8 mouse cellular contexts compared by ENCODE assay signal in the genomic region with DNA sequence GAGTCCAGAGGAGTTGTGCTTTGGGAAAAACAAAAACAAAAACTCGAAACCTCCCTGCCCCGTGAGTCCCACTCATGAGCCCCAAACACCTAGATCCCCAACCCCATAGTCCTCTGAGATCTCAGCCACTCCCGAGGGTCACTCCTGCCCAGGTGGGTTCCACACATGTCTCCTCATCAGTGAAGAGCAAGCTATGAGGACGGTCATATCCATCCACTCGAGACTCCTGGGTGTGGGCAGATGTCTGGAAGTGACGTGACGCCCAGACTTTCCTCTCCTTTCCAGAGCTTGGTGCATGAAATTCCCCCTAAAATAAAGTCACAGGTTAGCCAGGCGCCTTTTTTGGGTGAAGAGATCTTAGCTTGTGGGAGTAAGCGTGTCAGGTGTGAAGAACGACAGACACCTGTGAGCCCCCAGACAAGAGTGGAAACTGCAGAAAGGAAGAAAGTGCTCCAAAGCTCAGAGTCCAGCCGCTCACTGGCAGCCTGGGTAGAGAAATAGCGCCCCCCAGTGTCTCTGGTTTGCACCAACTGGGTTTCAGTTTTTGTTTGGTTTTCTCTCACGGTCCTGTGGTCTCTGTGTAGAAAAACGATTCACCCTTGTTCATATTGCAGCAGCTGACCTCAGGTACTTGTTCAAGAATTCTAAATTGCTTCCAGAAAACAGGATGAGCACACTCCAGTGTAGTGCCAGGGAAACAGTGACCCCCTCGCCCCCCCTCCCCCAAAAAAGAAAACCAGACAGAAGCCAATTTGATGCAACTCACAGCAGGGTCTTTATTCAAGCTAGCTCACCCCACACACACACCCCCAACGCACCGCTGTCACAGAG.
DNase-seq lines count a peak whose midpoint lies in the region; ATAC-seq and TF ChIP-seq lines count a peak whose summit lies in the region.

No protein-coding gene starts in this region.

- H3K27me3 ChIP-seq in MEL (ENCODE audit: control insufficient read depth in 1 of 2, insufficient read depth in 2 of 2, low read length in 2 of 2): no peaks in the 10 kb centered on the region
- H3K27me3 ChIP-seq in forebrain, embryonic 12.5 days: no peaks in the 10 kb centered on the region
- H3K27me3 ChIP-seq in hindbrain, postnatal 0 days (ENCODE audit: insufficient read depth, low read length): no peaks in the 10 kb centered on the region
- no peaks in the 10 kb centered on the region for H3K27me3 ChIP-seq in midbrain, embryonic 11.5 days (ENCODE audit: control insufficient read depth, insufficient read depth, low read length)
- H3K27me3 ChIP-seq in testis, adult 2 months (ENCODE audit: control insufficient read depth, insufficient read depth, low read length): no peaks in the 10 kb centered on the region

- peak; percentile 54 to 77 (median 64) for TF ChIP-seq CTCF in MEL (IDR thresholded peaks at IDR 0.05 in 2 of 3, conservative IDR thresholded peaks at IDR 0.05 in 1 of 3; ENCODE audit: control insufficient read depth in 1 of 3, insufficient read depth in 1 of 3, low read depth in 2 of 3, low read length in 3 of 3, poor library complexity in 1 of 3, severe bottlenecking in 1 of 3)
- peak; percentile 82 for TF ChIP-seq CTCF in hindbrain, postnatal 0 days (IDR thresholded peaks at IDR 0.05; ENCODE audit: low read depth)
- peak; percentile 63; the same call in 1 of the 2 replicates for TF ChIP-seq CTCF in testis, adult 2 months (IDR thresholded peaks at IDR 0.05; ENCODE audit: control insufficient read depth, insufficient read depth, insufficient replicate concordance, low read depth, low read length)

- peaks cover 0 to 6% of the 10 kb centered on the region in 2 experiments; a peak in 2 of 4 replicates for H3K36me3 ChIP-seq in MEL (ENCODE audit: control insufficient read depth in 1 of 2, insufficient read depth in 2 of 2, low read length in 2 of 2)
- H3K36me3 ChIP-seq in forebrain, embryonic 12.5 days (replicated peaks): no peaks in the 10 kb centered on the region
- no peaks in the 10 kb centered on the region for H3K36me3 ChIP-seq in hindbrain, postnatal 0 days (ENCODE audit: insufficient read depth, low read length)
- H3K36me3 ChIP-seq in midbrain, embryonic 11.5 days (ENCODE audit: control insufficient read depth, insufficient read depth, low read length): no peaks in the 10 kb centered on the region
- no peaks in the 10 kb centered on the region for H3K36me3 ChIP-seq in testis, adult 2 months (ENCODE audit: control insufficient read depth, insufficient read depth, low read length)

- no peak overlapping the region for H3K27ac ChIP-seq in MEL (ENCODE audit: control insufficient read depth, low read depth, low read length)
- H3K27ac ChIP-seq in forebrain, embryonic 12.5 days: no peak overlapping the region
- H3K27ac ChIP-seq in hindbrain, postnatal 0 days: no peak overlapping the region
- H3K27ac ChIP-seq in midbrain, embryonic 11.5 days (ENCODE audit: low read depth, low read length): no peak overlapping the region
- no peak overlapping the region for H3K27ac ChIP-seq in testis, adult 2 months (ENCODE audit: control insufficient read depth, insufficient read depth, low read depth, low read length)

- H3K4me2 ChIP-seq in forebrain, embryonic 12.5 days: no peak overlapping the region
- H3K4me2 ChIP-seq in hindbrain, postnatal 0 days (ENCODE audit: low read depth, low read length): no peak overlapping the region
- H3K4me2 ChIP-seq in midbrain, embryonic 11.5 days: no peak overlapping the region

- 0 out of 2 replicates have a peak, but pooled peaks have one; percentile 17 for ATAC-seq in forebrain, embryonic 12.5 days (ENCODE audit: low FRiP score)
- ATAC-seq in hindbrain, postnatal 0 days: peak; percentile 60
- peak; percentile 31; the same call in 1 of the 2 replicates for ATAC-seq in midbrain, embryonic 11.5 days (ENCODE audit: low FRiP score)

- WGBS in forebrain, embryonic 12.5 days: 51% methylated on average over 17 of the region's 17 CpGs
- WGBS in hindbrain, postnatal 0 days: 45% methylated on average over 17 of the region's 17 CpGs
- 45% methylated on average over 17 of the region's 17 CpGs for WGBS in midbrain, embryonic 11.5 days

- H3K9ac ChIP-seq in MEL (ENCODE audit: control insufficient read depth, low read depth, low read length, poor library complexity, severe bottlenecking): peak overlapping the region; percentile 31; the same call in 1 of the 2 replicates
- no peak overlapping the region for H3K9ac ChIP-seq in forebrain, embryonic 12.5 days
- H3K9ac ChIP-seq in hindbrain, postnatal 0 days (replicated peaks; ENCODE audit: low read length): no peak overlapping the region
- H3K9ac ChIP-seq in midbrain, embryonic 11.5 days (ENCODE audit: low read length): no peak overlapping the region

- TF ChIP-seq POLR2A in MEL (IDR thresholded peaks at IDR 0.05; ENCODE audit: control insufficient read depth in 1 of 2, insufficient read depth in 1 of 2, low read depth in 1 of 2, low read length in 2 of 2, poor library complexity in 1 of 2): no peak
- TF ChIP-seq POLR2A in testis, adult 2 months (IDR thresholded peaks at IDR 0.05; ENCODE audit: control insufficient read depth, low read depth, low read length): no peak

- H3K9me3 ChIP-seq in MEL (replicated peaks; ENCODE audit: insufficient read depth, low read length): no peaks in the 10 kb centered on the region
- no peaks in the 10 kb centered on the region for H3K9me3 ChIP-seq in forebrain, embryonic 12.5 days
- no peaks in the 10 kb centered on the region for H3K9me3 ChIP-seq in hindbrain, postnatal 0 days (ENCODE audit: low read length)
- H3K9me3 ChIP-seq in midbrain, embryonic 11.5 days (ENCODE audit: control insufficient read depth, low read length): no peaks in the 10 kb centered on the region

- H3K4me3 ChIP-seq in MEL (ENCODE audit: control insufficient read depth in 1 of 2, insufficient read depth in 1 of 2, low read depth in 2 of 2, low read length in 2 of 2): peak overlapping the region in 1 of 2 experiments; percentile 35; a peak in 1 of 4 replicates
- no peak overlapping the region for H3K4me3 ChIP-seq in forebrain, embryonic 12.5 days (replicated peaks)
- no peak overlapping the region for H3K4me3 ChIP-seq in hindbrain, postnatal 0 days (ENCODE audit: low read length)
- H3K4me3 ChIP-seq in midbrain, embryonic 11.5 days (ENCODE audit: low read depth, low read length): no peak overlapping the region
- no peak overlapping the region for H3K4me3 ChIP-seq in testis, adult 2 months (ENCODE audit: control insufficient read depth, low read depth, low read length)

- TF ChIP-seq RAD21 in MEL (IDR thresholded peaks at IDR 0.05; ENCODE audit: low read depth, low read length): peak; percentile 69

- no peak for TF ChIP-seq EP300 in MEL (IDR thresholded peaks at IDR 0.05; ENCODE audit: low read depth in 1 of 2, low read length in 2 of 2)

- H3K79me2 ChIP-seq in MEL (ENCODE audit: control insufficient read depth, insufficient read depth, low read length, poor library complexity): no peaks in the 10 kb centered on the region

- H3K4me1 ChIP-seq in MEL (ENCODE audit: control insufficient read depth in 1 of 2, insufficient read depth in 2 of 2, low read length in 2 of 2): peaks cover 0 to 19% of the 10 kb centered on the region in 2 experiments; a peak in 2 of 4 replicates
- no peaks in the 10 kb centered on the region for H3K4me1 ChIP-seq in forebrain, embryonic 12.5 days
- no peaks in the 10 kb centered on the region for H3K4me1 ChIP-seq in hindbrain, postnatal 0 days (ENCODE audit: insufficient read depth, low read length)
- H3K4me1 ChIP-seq in midbrain, embryonic 11.5 days (ENCODE audit: control insufficient read depth, insufficient read depth, low read length): no peaks in the 10 kb centered on the region
- H3K4me1 ChIP-seq in testis, adult 2 months (ENCODE audit: control insufficient read depth, insufficient read depth, low read length): peaks cover 3% of the 10 kb centered on the region

- peak; percentile 67 for DNase-seq in 416B (ENCODE audit: low read depth)
- DNase-seq in MEL (ENCODE audit: low read depth, low spot score): peak; percentile 65
- DNase-seq in hindbrain, postnatal 0 days (ENCODE audit: low spot score): peak; percentile 82
- DNase-seq in left cerebral cortex, adult 11 months (ENCODE audit: low spot score): peak; percentile 59
- DNase-seq in midbrain, embryonic 11.5 days (ENCODE audit: low spot score, missing footprints): peak; percentile 92
- DNase-seq in cerebellum, adult 8-10 months: no peak

TF ChIP-seq in MEL, 35 proteins besides CTCF, POLR2A, EP300 and RAD21:
- TF ChIP-seq MEF2A (IDR thresholded peaks at IDR 0.05; ENCODE audit: extremely low read depth, insufficient replicate concordance, low read depth, low read length, poor library complexity, severe bottlenecking): no peak
- TF ChIP-seq CHD1 (IDR thresholded peaks at IDR 0.05; ENCODE audit: low read depth, low read length): no peak
- no peak for TF ChIP-seq JUND (IDR thresholded peaks at IDR 0.05; ENCODE audit: low read depth, low read length)
- TF ChIP-seq GATA1 (IDR thresholded peaks at IDR 0.05; ENCODE audit: low read depth, low read length): no peak
- TF ChIP-seq SMC3 (IDR thresholded peaks at IDR 0.05; ENCODE audit: low read depth, low read length): peak; percentile 52
- no peak for TF ChIP-seq NRF1 (IDR thresholded peaks at IDR 0.05; ENCODE audit: insufficient read depth, low read depth, low read length, poor library complexity, severe bottlenecking)
- no peak for TF ChIP-seq MAX (IDR thresholded peaks at IDR 0.05; ENCODE audit: low read length)
- no peak for TF ChIP-seq ELF1 (IDR thresholded peaks at IDR 0.05; ENCODE audit: low read depth, low read length)
- peak; percentile 30 for TF ChIP-seq ZC3H11A (IDR thresholded peaks at IDR 0.05; ENCODE audit: low read depth, low read length)
- TF ChIP-seq MYC (IDR thresholded peaks at IDR 0.05; ENCODE audit: low read depth, low read length): no peak
- no peak for TF ChIP-seq ZMIZ1 (IDR thresholded peaks at IDR 0.05; ENCODE audit: low read depth, low read length)
- TF ChIP-seq TCF12 (IDR thresholded peaks at IDR 0.05; ENCODE audit: low read depth, low read length): no peak
